Mouse (Mus musculus) forebrain, embryonic 15.5 days (tissue): Measurements from ENCODE around the gene Bco2. TPM values are rescaled to one million over a fixed set of nuclear protein-coding genes. Genes with fewer than 3 reads are reported as not detected.

Experiments
- polyA plus RNA-seq: library from polyadenylated mRNA; unstranded; fragments of >200 nt; fragmentation: Nextera tagmentation; extraction: Ambion mirVana; gene quantifications from 2 replicates; pipeline ENCODE4 v1.2.1, GENCODE M21; 2015

Bco2 gene
- polyA plus RNA-seq, 1 experiment from 2014 or later: 0.43 TPM

Other genes with a start within 250 kb of the Bco2 start
- gene Rpl10-ps3, start 210.2 kb downstream of the Bco2 start, polyA plus RNA-seq: 108 and 113 TPM in 2 replicates
- 0.23 TPM in 1 of 2 replicates, not detected in the other for gene Plet1, start 60.7 kb downstream of the Bco2 start, polyA plus RNA-seq
- 89.4 and 93.4 TPM in 2 replicates for gene Pts, start 26.5 kb downstream of the Bco2 start, polyA plus RNA-seq
- gene Il18, start 354 bp downstream of the Bco2 start, polyA plus RNA-seq: 12.6 and 16.5 TPM in 2 replicates
- 0.19 and 0.31 TPM in 2 replicates for gene Tex12, start 6.1 kb upstream of the Bco2 start, polyA plus RNA-seq
- gene Sdhd, start 48.6 kb upstream of the Bco2 start, polyA plus RNA-seq: 197 and 209 TPM in 2 replicates
- gene Timm8b, start 48.7 kb upstream of the Bco2 start, polyA plus RNA-seq: 328 and 352 TPM in 2 replicates
- gene Pih1d2, start 62.1 kb upstream of the Bco2 start, polyA plus RNA-seq: 3.6 and 5.8 TPM in 2 replicates
- gene Nkapd1, start 62.3 kb upstream of the Bco2 start, polyA plus RNA-seq: 22.8 and 23.3 TPM in 2 replicates
- 41.4 and 43.9 TPM in 2 replicates for gene Dlat, start 104.6 kb upstream of the Bco2 start, polyA plus RNA-seq
- gene Dixdc1, start 184.3 kb upstream of the Bco2 start, polyA plus RNA-seq: 24.7 and 26.9 TPM in 2 replicates
- gene 2310030G06Rik, start 191.4 kb upstream of the Bco2 start, polyA plus RNA-seq: 1.4 and 1.5 TPM in 2 replicates
- 13.1 and 14.1 TPM in 2 replicates for gene Cryab, start 196.1 kb upstream of the Bco2 start, polyA plus RNA-seq
- 1.4 TPM in 1 of 2 replicates, not detected in the other for gene Hspb2, start 197.2 kb upstream of the Bco2 start, polyA plus RNA-seq
- gene Fdxacb1, start 213.1 kb upstream of the Bco2 start, polyA plus RNA-seq: 10.9 and 11.0 TPM in 2 replicates
- gene Alg9, start 219.8 kb upstream of the Bco2 start, polyA plus RNA-seq: 48.3 and 50.3 TPM in 2 replicates
- gene 1110032A03Rik, start 220.3 kb upstream of the Bco2 start, polyA plus RNA-seq: 46.5 and 55.9 TPM in 2 replicates